Mouse (Mus musculus): Measurements from ENCODE around the gene Clip2.

DNA sequence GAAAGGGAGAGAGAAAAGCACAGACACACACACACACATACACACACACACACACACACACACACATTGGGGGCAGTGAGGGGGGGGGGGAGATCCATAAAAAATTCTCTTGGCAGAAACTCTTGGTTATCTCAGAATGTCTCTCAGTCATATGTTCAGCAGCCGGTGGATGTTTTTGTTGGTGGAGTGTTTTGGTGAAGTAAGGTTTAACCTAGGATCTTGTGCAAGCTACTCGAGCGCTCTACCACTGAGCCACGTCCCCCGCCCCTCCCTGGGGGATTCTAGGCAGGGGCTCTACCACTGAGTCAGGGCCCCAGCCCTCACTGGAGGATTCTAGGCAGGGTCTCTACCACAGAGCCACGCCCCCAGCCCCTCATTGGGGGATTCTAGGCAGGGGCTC, 16.2 kb downstream of the Clip2 start:
- TF ChIP-seq CEBPB (IDR thresholded peaks at IDR 0.05; ENCODE audit: insufficient read depth, poor library complexity, severe bottlenecking) (no peak), POLR2A (IDR thresholded peaks at IDR 0.05; ENCODE audit: insufficient read length, low read depth) (no peak), USF1 (IDR thresholded peaks at IDR 0.05; ENCODE audit: low read depth) (no peak), REST (IDR thresholded peaks at IDR 0.05; ENCODE audit: insufficient read depth, insufficient read length) (no peak), POLR2AphosphoS2 (IDR thresholded peaks at IDR 0.05; ENCODE audit: insufficient read length, low read depth) (no peak), MYOD1 (IDR thresholded peaks at IDR 0.05; ENCODE audit: control insufficient read depth in 1 of 3, insufficient read length in 2 of 3, low read depth in 2 of 3) (no peak), TCF3 (IDR thresholded peaks at IDR 0.05; ENCODE audit: insufficient read length, low read depth) (no peak), TCF12 (IDR thresholded peaks at IDR 0.05; ENCODE audit: insufficient read depth, poor library complexity, severe bottlenecking) (no peak), E2F4 (IDR thresholded peaks at IDR 0.05; ENCODE audit: insufficient read depth) (no peak)
